In genomic region chr15:101366926-101367325, GRCm38 (mm10) we compare ENCODE assay signal across 29 mouse cellular contexts. TPM values are rescaled to one million over a fixed set of nuclear protein-coding genes. Genes with fewer than 3 reads are reported as not detected.
DNase-seq lines count a peak whose midpoint lies in the region; ATAC-seq lines count a peak whose summit lies in the region.
"Had no signal": no experiment of that assay in that cellular context is flagged by ENCODE, and none has a peak within 500 bp of the region (broad histone marks: within the 10 kb centered on the region; RNA-seq: fewer than 3 reads in every experiment).

No protein-coding gene starts in this region.

- ATAC-seq in heart, embryonic 13.5 days (ENCODE audit: extremely low read depth, insufficient number of reproducible peaks, low FRiP score, low TSS enrichment), result no peak
- no peak for ATAC-seq in megakaryocyte, adult 5-6 weeks (ENCODE audit: poor library complexity, severe bottlenecking)
- no peak for ATAC-seq in stomach, embryonic 14.5 days (ENCODE audit: insufficient number of reproducible peaks, insufficient read depth, low FRiP score, low read depth)
- ATAC-seq: CD4-positive, CD25-positive, alpha-beta regulatory T cell, adult 4 months had no signal

- DNase-seq in heart, adult 8-10 months (ENCODE audit: low spot score), result no peak
- DNase-seq in thymus, postnatal 0 days (ENCODE audit: low spot score), result no peak
- no peak for DNase-seq in kidney, postnatal 14 days
- DNase-seq: adrenal gland, postnatal 14 days; cerebellum, adult 18-20 months; cerebellum, postnatal 10 days; gastrocnemius, postnatal 14 days; kidney, adult 9 months; kidney, postnatal 36 days; midbrain, embryonic 14.5 days; spleen, adult 18-20 months; thymus, adult 18-20 months; thymus, postnatal 36 days had no signal

- no peak overlapping the region for H3K27ac ChIP-seq in heart, embryonic 13.5 days (replicated peaks)
- peak overlapping the region; percentile 61; the same call in 1 of the 2 replicates for H3K27ac ChIP-seq in stomach, embryonic 14.5 days (ENCODE audit: low read length)
- H3K27ac ChIP-seq: embryonic facial prominence, embryonic 15.5 days; forebrain, embryonic 12.5 days; hindbrain, embryonic 14.5 days; layer of hippocampus, adult 2 months; left cerebral cortex, adult 2 months; limb, embryonic 12.5 days; liver, embryonic 15.5 days; lung, embryonic 15.5 days had no signal

- H3K4me2 ChIP-seq in heart, embryonic 13.5 days, result no peak overlapping the region
- H3K4me2 ChIP-seq in stomach, embryonic 14.5 days (replicated peaks; ENCODE audit: low read depth, low read length), result no peak overlapping the region
- H3K4me2 ChIP-seq: embryonic facial prominence, embryonic 15.5 days; forebrain, embryonic 12.5 days; heart, embryonic 12.5 days; hindbrain, embryonic 14.5 days; limb, embryonic 12.5 days; liver, embryonic 15.5 days; lung, embryonic 15.5 days had no signal

- H3K27me3 ChIP-seq in heart, embryonic 13.5 days (replicated peaks), result peaks cover 17% of the 10 kb centered on the region
- peaks cover 94% of the 10 kb centered on the region for H3K27me3 ChIP-seq in megakaryocyte, embryonic 14.5 days (replicated peaks)
- H3K27me3 ChIP-seq in stomach, embryonic 14.5 days (ENCODE audit: control insufficient read depth, insufficient read depth, low read length), result no peaks in the 10 kb centered on the region
- H3K27me3 ChIP-seq: embryonic facial prominence, embryonic 15.5 days; liver, embryonic 15.5 days; lung, embryonic 15.5 days had no signal

- peaks cover 72% of the 10 kb centered on the region for H3K4me1 ChIP-seq in heart, embryonic 13.5 days
- H3K4me1 ChIP-seq in megakaryocyte, embryonic 14.5 days, result peaks cover 34% of the 10 kb centered on the region; the same call in 1 of the 2 replicates
- peaks cover 31% of the 10 kb centered on the region for H3K4me1 ChIP-seq in stomach, embryonic 14.5 days (ENCODE audit: control insufficient read depth, insufficient read depth, low read length)
- H3K4me1 ChIP-seq: forebrain, embryonic 12.5 days; liver, embryonic 15.5 days had no signal

- H3K9ac ChIP-seq in heart, embryonic 13.5 days, result 0 out of 2 replicates have a peak overlapping the region, but pooled peaks have one; percentile 37
- H3K9ac ChIP-seq in stomach, embryonic 14.5 days (replicated peaks; ENCODE audit: low read depth, low read length), result no peak overlapping the region
- H3K9ac ChIP-seq: embryonic facial prominence, embryonic 15.5 days; forebrain, embryonic 12.5 days; heart, embryonic 12.5 days; hindbrain, embryonic 14.5 days; limb, embryonic 12.5 days; liver, embryonic 15.5 days; lung, embryonic 15.5 days had no signal

- WGBS in heart, embryonic 13.5 days, result 68% methylated on average over 2 of the region's 2 CpGs
- 50% methylated on average over 2 of the region's 2 CpGs for WGBS in stomach, embryonic 14.5 days

- no peak overlapping the region for H3K4me3 ChIP-seq in heart, embryonic 13.5 days
- H3K4me3 ChIP-seq in megakaryocyte, embryonic 14.5 days (replicated peaks), result peak overlapping the region; percentile 0
- H3K4me3 ChIP-seq in stomach, embryonic 14.5 days (ENCODE audit: low read depth, low read length), result no peak overlapping the region
- H3K4me3 ChIP-seq: embryonic facial prominence, embryonic 15.5 days; forebrain, embryonic 12.5 days; heart, embryonic 12.5 days; layer of hippocampus, adult 2 months; left cerebral cortex, adult 2 months; limb, embryonic 12.5 days; liver, embryonic 15.5 days; lung, embryonic 15.5 days had no signal

- H3K9me3 ChIP-seq in heart, embryonic 13.5 days, result no peaks in the 10 kb centered on the region
- no peaks in the 10 kb centered on the region for H3K9me3 ChIP-seq in megakaryocyte, embryonic 14.5 days
- H3K9me3 ChIP-seq in stomach, embryonic 14.5 days (ENCODE audit: control insufficient read depth, low read depth, low read length), result no peaks in the 10 kb centered on the region
- H3K9me3 ChIP-seq: embryonic facial prominence, embryonic 15.5 days; forebrain, embryonic 12.5 days; heart, embryonic 12.5 days; limb, embryonic 12.5 days; liver, embryonic 15.5 days; lung, embryonic 15.5 days had no signal

- no peaks in the 10 kb centered on the region for H3K36me3 ChIP-seq in heart, embryonic 13.5 days
- no peaks in the 10 kb centered on the region for H3K36me3 ChIP-seq in megakaryocyte, embryonic 14.5 days (replicated peaks; ENCODE audit: low read length)
- H3K36me3 ChIP-seq in stomach, embryonic 14.5 days (ENCODE audit: control insufficient read depth, insufficient read depth, low read length), result no peaks in the 10 kb centered on the region
- H3K36me3 ChIP-seq: embryonic facial prominence, embryonic 15.5 days; forebrain, embryonic 12.5 days; heart, embryonic 12.5 days; limb, embryonic 12.5 days; liver, embryonic 15.5 days; lung, embryonic 15.5 days had no signal

RNA-seq across cellular contexts. Expression of gene Krt80, which starts 3.0 kb away (rescaled TPM):
- polyA plus RNA-seq in heart, embryonic 13.5 days (2015; fragmentation: Nextera tagmentation; extraction: Ambion mirVana), result 7.8 and 7.9 TPM in 2 replicates
- 1 to 10 TPM; 1.5 to 4.7 (median 2.4) TPM for total RNA-seq in heart, adult 8-10 months (2022)
- 0.63 TPM in 1 of 2 replicates, not detected in the other for polyA plus RNA-seq in megakaryocyte, embryonic 14.5 days (2012; ENCODE audit: insufficient read depth, low replicate concordance)
- 44.3 and 45.8 TPM in 2 replicates for total RNA-seq in megakaryocyte, adult 5-6 weeks (2015)
- 31.7 and 37.8 TPM in 2 replicates for total RNA-seq in megakaryocyte, adult 5-6 weeks (2017)
- polyA plus RNA-seq in stomach, embryonic 14.5 days (2014; fragmentation: Nextera tagmentation; extraction: Ambion mirVana), result 2.4 and 4.0 TPM in 2 replicates
- 0.65 and 0.72 TPM in 2 replicates for polyA plus RNA-seq in thymus, postnatal 0 days (2015; fragmentation: Nextera tagmentation; extraction: Ambion mirVana)
- polyA plus RNA-seq: forebrain, embryonic 12.5 days; midbrain, embryonic 14.5 days; neural tube, embryonic 11.5 days had no signal

RNA-seq across cellular contexts. Expression of gene Krt7, which starts 43.9 kb away (rescaled TPM):
- polyA plus RNA-seq in heart, embryonic 13.5 days (2015; fragmentation: Nextera tagmentation; extraction: Ambion mirVana), result 20.6 and 26.7 TPM in 2 replicates
- 1 to 10 TPM; 1.4 to 3.6 (median 2.7) TPM for total RNA-seq in heart, adult 8-10 months (2022)
- not detected in 2 replicates for polyA plus RNA-seq in megakaryocyte, embryonic 14.5 days (2012; ENCODE audit: insufficient read depth, low replicate concordance)
- 0.85 and 1.1 TPM in 2 replicates for total RNA-seq in megakaryocyte, adult 5-6 weeks (2015)
- total RNA-seq in megakaryocyte, adult 5-6 weeks (2017), result 1.5 and 2.8 TPM in 2 replicates
- polyA plus RNA-seq in stomach, embryonic 14.5 days (2014; fragmentation: Nextera tagmentation; extraction: Ambion mirVana), result 131 and 148 TPM in 2 replicates
- polyA plus RNA-seq in thymus, postnatal 0 days (2015; fragmentation: Nextera tagmentation; extraction: Ambion mirVana), result 84.1 and 92.4 TPM in 2 replicates
- total RNA-seq: gastrocnemius, postnatal 14 days; layer of hippocampus, adult 2 months; layer of hippocampus, postnatal 14 days had no signal

Comparison
In these comparisons a context has a peak if more than half of its experiments do, and no peak if none do; other contexts are left out.
1. RNA of gene Krt7, which starts 43.9 kb away (polyA plus RNA-seq): 131 to 148 TPM in stomach, embryonic 14.5 days, 84.1 to 92.4 TPM in thymus, postnatal 0 days and 20.6 to 26.7 TPM in heart, embryonic 13.5 days; not detected in megakaryocyte, embryonic 14.5 days; every median in the first group is over 10 times any median in the second.